Mouse (Mus musculus) testis, postnatal 14 days (tissue): ENCODE measurements around the gene Skil.
A peak's percentile ranks its signal among the peaks of the same experiment; 100 is the strongest.

ENCODE experiments used
- DNase-seq: peaks from one replicate; pipeline ENCODE4 v3.0.0; 2021; ENCODE audit warnings: low spot score

Gene Skil

GRCm38 (mm10) chr3:31083507-31084245, 11.2 kb upstream of the Skil start:
- DNase-seq, result no peak

- DNase-seq, result no peak
These were observed 9.9 kb upstream of the Skil start for GRCm38 (mm10) chr3:31085000-31085399.

- DNase-seq, result no peak
These were observed 5.8 kb upstream of the Skil start for GRCm38 (mm10) chr3:31088789-31089775.

GRCm38 (mm10) chr3:31089956-31090355, 4.9 kb upstream of the Skil start:
- no peak for DNase-seq

- peak; percentile 46 for DNase-seq
These were observed 1.7 kb upstream of the Skil start for GRCm38 (mm10) chr3:31093196-31093595.

GRCm38 (mm10) chr3:31093627-31094351, 1.1 kb upstream of the Skil start:
- peak; percentile 69 for DNase-seq

- no peak for DNase-seq
These were observed 277 bp downstream of the Skil start for GRCm38 (mm10) chr3:31095179-31095490.

GRCm38 (mm10) chr3:31095491-31096154, 765 bp downstream of the Skil start:
- DNase-seq, result peak; percentile 66

GRCm38 (mm10) chr3:31096155-31097101, 1.6 kb downstream of the Skil start:
- no peak for DNase-seq

GRCm38 (mm10) chr3:31097102-31097720, 2.4 kb downstream of the Skil start:
- no peak for DNase-seq

- no peak for DNase-seq
These were observed 3.1 kb downstream of the Skil start for GRCm38 (mm10) chr3:31097976-31098375.

GRCm38 (mm10) chr3:31098556-31098955, 3.7 kb downstream of the Skil start:
- no peak for DNase-seq

- no peak for DNase-seq
These were observed 5.2 kb downstream of the Skil start for GRCm38 (mm10) chr3:31100026-31100425.

- DNase-seq, result no peak
These were observed 5.9 kb downstream of the Skil start for GRCm38 (mm10) chr3:31100802-31101201.

- DNase-seq, result no peak
These were observed 10.1 kb downstream of the Skil start for GRCm38 (mm10) chr3:31104936-31105335.

- no peak for DNase-seq
These were observed 11.7 kb downstream of the Skil start for GRCm38 (mm10) chr3:31106597-31106996.

GRCm38 (mm10) chr3:31107674-31108073, 12.8 kb downstream of the Skil start:
- no peak for DNase-seq

GRCm38 (mm10) chr3:31109108-31109507, 14.2 kb downstream of the Skil start:
- no peak for DNase-seq

GRCm38 (mm10) chr3:31123098-31123497, 28.2 kb downstream of the Skil start:
- DNase-seq, result no peak

- DNase-seq, result no peak
These were observed 31.4 kb downstream of the Skil start for GRCm38 (mm10) chr3:31126303-31126702.
